In the genomic region with DNA sequence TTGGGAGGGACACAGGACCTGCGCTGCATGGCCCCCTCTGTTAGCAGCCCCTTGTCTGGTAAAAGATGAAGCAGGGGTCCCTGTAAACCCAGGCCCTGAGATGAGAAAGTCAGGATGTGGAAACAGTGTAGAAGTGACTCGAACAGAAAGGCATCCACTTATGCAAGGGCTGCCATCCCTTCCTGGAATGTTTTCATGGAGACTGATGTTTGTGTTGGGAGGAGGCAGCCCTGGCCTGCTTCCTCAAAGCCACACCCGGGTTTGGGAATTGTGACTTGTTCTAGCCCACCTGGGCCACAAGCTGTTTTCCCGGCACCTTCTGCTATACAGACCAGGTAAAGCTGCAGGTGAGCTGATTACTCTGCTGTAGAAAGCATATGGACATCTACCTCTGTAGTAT, we compare ENCODE assay signal across 25 mouse cellular contexts. TPM values are rescaled to one million over a fixed set of nuclear protein-coding genes. Genes with fewer than 3 reads are reported as not detected.
A peak's percentile ranks its signal among the peaks of the same experiment; 100 is the strongest.
DNase-seq lines count a peak whose midpoint lies in the region; ATAC-seq and TF ChIP-seq lines count a peak whose summit lies in the region.
"Had no signal": no experiment of that assay in that cellular context is flagged by ENCODE, and none has a peak within 500 bp of the region (broad histone marks: within the 10 kb centered on the region; RNA-seq: fewer than 3 reads in every experiment).

No protein-coding gene starts in this region.

- H3K9ac ChIP-seq in lung, embryonic 14.5 days, result no peak overlapping the region
- no peak overlapping the region for H3K9ac ChIP-seq in liver, postnatal 0 days (replicated peaks)
- no peak overlapping the region for H3K9ac ChIP-seq in midbrain, embryonic 11.5 days (ENCODE audit: low read length)
- H3K9ac ChIP-seq: embryonic facial prominence, embryonic 15.5 days; hindbrain, embryonic 12.5 days; neural tube, embryonic 15.5 days had no signal

- H3K4me2 ChIP-seq in lung, embryonic 14.5 days, result peak overlapping the region; percentile 28; the same call in 1 of the 2 replicates
- H3K4me2 ChIP-seq in liver, postnatal 0 days (ENCODE audit: low read depth, low read length), result no peak overlapping the region
- no peak overlapping the region for H3K4me2 ChIP-seq in midbrain, embryonic 11.5 days
- H3K4me2 ChIP-seq: embryonic facial prominence, embryonic 15.5 days; hindbrain, embryonic 12.5 days; liver, embryonic 11.5 days; neural tube, embryonic 15.5 days had no signal

- peak overlapping the region; percentile 46; the same call in 1 of the 2 replicates for H3K27ac ChIP-seq in limb, embryonic 10.5 days
- peak overlapping the region; percentile 85 for H3K27ac ChIP-seq in lung, embryonic 14.5 days (ENCODE audit: low read depth)
- H3K27ac ChIP-seq in liver, postnatal 0 days (ENCODE audit: low read depth), result no peak overlapping the region
- H3K27ac ChIP-seq in midbrain, embryonic 11.5 days (ENCODE audit: low read depth, low read length), result no peak overlapping the region
- H3K27ac ChIP-seq: forebrain, embryonic 10.5 days; heart, adult 2 months; hindbrain, embryonic 12.5 days; left cerebral cortex, adult 2 months; macrophage; midbrain, embryonic 10.5 days; neural tube, embryonic 15.5 days had no signal

- peak; percentile 52 for DNase-seq in 3T3-L1 (ENCODE audit: low read depth, low spot score)
- no peak for DNase-seq in limb, embryonic 10.5 days (ENCODE audit: low spot score)
- DNase-seq in lung, embryonic 14.5 days, result peak; percentile 35
- peak; percentile 72 for DNase-seq in lung, postnatal 25 days (ENCODE audit: low spot score)
- no peak for DNase-seq in kidney, postnatal 36 days
- DNase-seq in liver, postnatal 0 days, result no peak
- DNase-seq in midbrain, embryonic 11.5 days (ENCODE audit: low spot score, missing footprints), result no peak
- DNase-seq: adrenal gland, adult 2 months; cerebellum, adult 18-20 months; cerebellum, postnatal 25 days; embryo, embryonic 11 days; gastrocnemius, postnatal 36 days; heart, adult 2 months; kidney, adult 11 months; layer of hippocampus, adult 9-11 months; thymus, adult 18-20 months had no signal

- no peaks in the 10 kb centered on the region for H3K27me3 ChIP-seq in limb, embryonic 10.5 days (ENCODE audit: low read depth, poor library complexity, severe bottlenecking)
- no peaks in the 10 kb centered on the region for H3K27me3 ChIP-seq in lung, embryonic 14.5 days (ENCODE audit: insufficient read depth, low read length)
- H3K27me3 ChIP-seq in liver, postnatal 0 days (ENCODE audit: insufficient read depth, low read length), result no peaks in the 10 kb centered on the region
- H3K27me3 ChIP-seq in midbrain, embryonic 11.5 days (ENCODE audit: control insufficient read depth, insufficient read depth, low read length), result no peaks in the 10 kb centered on the region
- H3K27me3 ChIP-seq: embryonic facial prominence, embryonic 15.5 days; hindbrain, embryonic 12.5 days; neural tube, embryonic 15.5 days had no signal

- H3K4me3 ChIP-seq in limb, embryonic 10.5 days, result no peak overlapping the region
- no peak overlapping the region for H3K4me3 ChIP-seq in lung, embryonic 14.5 days (ENCODE audit: low read depth, low read length)
- no peak overlapping the region for H3K4me3 ChIP-seq in liver, postnatal 0 days (ENCODE audit: low read depth, low read length)
- H3K4me3 ChIP-seq in midbrain, embryonic 11.5 days (ENCODE audit: low read depth, low read length), result no peak overlapping the region
- H3K4me3 ChIP-seq: embryonic facial prominence, embryonic 15.5 days; forebrain, embryonic 10.5 days; heart, adult 2 months; hindbrain, embryonic 12.5 days; left cerebral cortex, adult 2 months; midbrain, embryonic 10.5 days; neural tube, embryonic 15.5 days had no signal

- ATAC-seq in lung, embryonic 14.5 days (ENCODE audit: insufficient read depth), result no peak
- no peak for ATAC-seq in liver, postnatal 0 days
- no peak for ATAC-seq in midbrain, embryonic 11.5 days (ENCODE audit: low FRiP score)
- ATAC-seq: forebrain, embryonic 16.5 days had no signal

- H3K36me3 ChIP-seq in limb, embryonic 10.5 days, result peaks cover 57% of the 10 kb centered on the region
- peaks cover 53% of the 10 kb centered on the region for H3K36me3 ChIP-seq in lung, embryonic 14.5 days (ENCODE audit: insufficient read depth)
- peaks cover 33% of the 10 kb centered on the region for H3K36me3 ChIP-seq in liver, postnatal 0 days (replicated peaks; ENCODE audit: insufficient read depth, low read length)
- H3K36me3 ChIP-seq in midbrain, embryonic 11.5 days (ENCODE audit: control insufficient read depth, insufficient read depth, low read length), result no peaks in the 10 kb centered on the region

- peaks cover 93% of the 10 kb centered on the region for H3K4me1 ChIP-seq in limb, embryonic 10.5 days
- H3K4me1 ChIP-seq in lung, embryonic 14.5 days (ENCODE audit: insufficient read depth), result peaks cover 11% of the 10 kb centered on the region
- no peaks in the 10 kb centered on the region; the same call in 1 of the 2 replicates for H3K4me1 ChIP-seq in liver, postnatal 0 days (ENCODE audit: insufficient read depth)
- H3K4me1 ChIP-seq in midbrain, embryonic 11.5 days (ENCODE audit: control insufficient read depth, insufficient read depth, low read length), result peaks cover 5% of the 10 kb centered on the region; the same call in 1 of the 2 replicates

- 96% methylated on average over 4 of the region's 4 CpGs for WGBS in limb, embryonic 10.5 days
- WGBS in lung, embryonic 14.5 days, result 63% methylated on average over 4 of the region's 4 CpGs
- 87% methylated on average over 4 of the region's 4 CpGs for WGBS in liver, postnatal 0 days (ENCODE audit: insufficient replicate concordance)
- WGBS in midbrain, embryonic 11.5 days, result 88% methylated on average over 4 of the region's 4 CpGs

- H3K9me3 ChIP-seq in limb, embryonic 10.5 days (replicated peaks), result no peaks in the 10 kb centered on the region
- no peaks in the 10 kb centered on the region for H3K9me3 ChIP-seq in lung, embryonic 14.5 days (ENCODE audit: low read depth, low read length)
- H3K9me3 ChIP-seq in liver, postnatal 0 days (ENCODE audit: low read length), result no peaks in the 10 kb centered on the region
- H3K9me3 ChIP-seq in midbrain, embryonic 11.5 days (ENCODE audit: control insufficient read depth, low read length), result no peaks in the 10 kb centered on the region
- H3K9me3 ChIP-seq: embryonic facial prominence, embryonic 15.5 days; forebrain, embryonic 10.5 days; hindbrain, embryonic 12.5 days; midbrain, embryonic 10.5 days; neural tube, embryonic 15.5 days had no signal

- TF ChIP-seq EP300 in liver, postnatal 0 days (IDR thresholded peaks at IDR 0.05; ENCODE audit: low read depth), result no peak

- TF ChIP-seq CTCF in lung, embryonic 14.5 days (IDR thresholded peaks at IDR 0.05; ENCODE audit: low read depth), result no peak
- no peak for TF ChIP-seq CTCF in liver, postnatal 0 days (IDR thresholded peaks at IDR 0.05; ENCODE audit: low read depth)

RNA-seq across cellular contexts. Expression of gene Pqlc2, which starts 54.4 kb away (rescaled TPM):
- 14.6 and 19.7 TPM in 2 replicates for polyA plus RNA-seq in limb, embryonic 10.5 days (2016; fragmentation: Nextera tagmentation; extraction: Ambion mirVana)
- 10.5 and 11.0 TPM in 2 replicates for polyA plus RNA-seq in lung, embryonic 14.5 days (2014; fragmentation: Nextera tagmentation; extraction: Ambion mirVana)
- polyA plus RNA-seq in liver, postnatal 0 days (2015; fragmentation: Nextera tagmentation; extraction: Ambion mirVana), result 33.1 and 33.9 TPM in 2 replicates
- 12.7 and 12.9 TPM in 2 replicates for polyA plus RNA-seq in midbrain, embryonic 11.5 days (2014; fragmentation: Nextera tagmentation; extraction: Ambion mirVana)

RNA-seq across cellular contexts. Expression of gene Akr7a5, which starts 54.4 kb away (rescaled TPM):
- 115 and 133 TPM in 2 replicates for polyA plus RNA-seq in limb, embryonic 10.5 days (2016; fragmentation: Nextera tagmentation; extraction: Ambion mirVana)
- 87.5 and 101 TPM in 2 replicates for polyA plus RNA-seq in lung, embryonic 14.5 days (2014; fragmentation: Nextera tagmentation; extraction: Ambion mirVana)
- polyA plus RNA-seq in liver, postnatal 0 days (2015; fragmentation: Nextera tagmentation; extraction: Ambion mirVana), result 117 and 121 TPM in 2 replicates
- polyA plus RNA-seq in midbrain, embryonic 11.5 days (2014; fragmentation: Nextera tagmentation; extraction: Ambion mirVana), result 71.6 and 78.5 TPM in 2 replicates

Comparison
In these comparisons a context has a peak if more than half of its experiments do, and no peak if none do; other contexts are left out.
1. DNase-seq: peak in 3T3-L1 (single experiment), lung, embryonic 14.5 days (single experiment) and lung, postnatal 25 days (single experiment); none in limb, embryonic 10.5 days (single experiment), kidney, postnatal 36 days (0 of 2), liver, postnatal 0 days (single experiment) and midbrain, embryonic 11.5 days (single experiment).
2. H3K27ac ChIP-seq: peak in limb, embryonic 10.5 days (single experiment) and lung, embryonic 14.5 days (single experiment); none in liver, postnatal 0 days (single experiment) and midbrain, embryonic 11.5 days (single experiment).